Mouse (Mus musculus): ENCODE measurements around the gene Gm49337. TPM values are rescaled to one million over a fixed set of nuclear protein-coding genes. Genes with fewer than 3 reads are reported as not detected.
A peak's percentile ranks its signal among the peaks of the same experiment; 100 is the strongest.

Gm49337 gene
- polyA plus RNA-seq, 1 experiment from 2014 or later, result 0.13 TPM

DNA sequence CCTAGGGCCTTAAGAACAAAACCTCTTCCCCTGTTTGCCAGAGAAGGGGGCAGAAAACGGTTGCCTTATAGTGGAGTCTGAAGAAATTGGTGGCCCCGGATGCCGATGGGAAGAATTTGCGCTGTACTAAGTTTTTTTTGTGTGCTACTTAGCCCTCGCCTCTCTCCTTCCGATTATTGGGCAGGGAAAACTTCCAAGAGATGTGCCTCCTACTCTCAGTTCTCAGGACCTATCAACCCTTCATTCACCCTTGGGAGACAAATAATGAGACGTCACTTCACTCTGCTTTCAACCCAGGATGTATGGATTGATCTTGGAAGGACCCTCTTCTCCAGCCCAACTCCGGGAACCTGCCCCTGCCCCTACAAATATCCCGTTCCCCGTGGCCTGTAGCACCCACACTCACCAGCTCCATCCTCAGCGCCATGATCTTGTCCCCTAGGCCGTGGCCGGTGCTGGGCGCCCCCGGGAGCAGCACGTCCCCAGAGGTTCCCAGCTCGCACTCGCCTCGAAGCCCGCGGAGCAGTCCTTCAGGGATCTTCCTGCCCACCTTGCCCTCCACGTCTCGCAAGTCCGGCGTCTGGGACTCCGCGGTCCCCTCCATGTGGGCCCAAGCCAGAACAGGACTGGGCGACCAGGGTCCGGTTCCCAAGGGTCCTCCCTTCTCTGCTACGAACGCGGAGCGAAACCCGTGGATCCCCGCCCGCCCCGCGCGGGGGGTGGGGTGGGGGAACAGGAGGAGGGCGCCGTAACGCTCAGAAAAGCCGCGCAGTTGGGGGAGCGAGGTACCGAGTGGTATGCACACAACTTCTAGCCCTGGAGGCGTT, 29.1 kb upstream of the Gm49337 start:
- Histone ChIP-seq H3K27me3 (peaks cover 28% of the 10 kb centered on the region), H3K4me1 (peaks cover 21% of the 10 kb centered on the region), H3K4me2 (replicated peaks) (peak overlapping the region; percentile 95), H3K36me3 (no peaks in the 10 kb centered on the region), H3K27ac (replicated peaks) (no peak overlapping the region), H3K9ac (replicated peaks) (peak overlapping the region; percentile 76), H3K4me3 (peak overlapping the region; percentile 69), H3K9me3 (no peaks in the 10 kb centered on the region)
- ATAC-seq (ENCODE audit: low FRiP score, low read depth), result peak; percentile 49
- under 1% methylated on average over 47 of the region's 47 CpGs for WGBS

DNA sequence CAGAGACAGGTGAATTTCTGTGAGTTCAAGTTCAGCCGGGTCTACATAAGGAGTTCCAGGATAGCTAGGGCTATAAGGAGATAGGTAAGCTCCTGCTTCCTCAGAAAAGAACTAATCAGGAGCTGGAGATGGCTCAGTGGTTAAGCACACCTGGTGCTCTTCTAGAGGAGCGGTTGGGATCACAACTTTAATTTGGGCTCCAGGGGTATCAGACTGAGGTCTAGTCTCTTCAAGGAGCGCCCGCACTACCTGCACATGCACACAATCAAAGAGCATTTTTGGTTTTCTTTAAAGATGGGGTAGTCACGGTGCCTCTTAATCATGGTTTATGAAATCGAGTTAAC, 23.4 kb upstream of the Gm49337 start:
- Histone ChIP-seq H3K9ac (replicated peaks) (peak overlapping the region; percentile 91), H3K4me2 (replicated peaks) (peak overlapping the region; percentile 71), H3K27ac (replicated peaks) (peak overlapping the region; percentile 86), H3K4me1 (peaks cover 19% of the 10 kb centered on the region), H3K9me3 (no peaks in the 10 kb centered on the region), H3K36me3 (peaks cover 32% of the 10 kb centered on the region), H3K27me3 (0 out of 2 replicates have a peak, but pooled peaks cover 7% of the 10 kb centered on the region), H3K4me3 (peak overlapping the region; percentile 74)
- 17% methylated on average over 6 of the region's 6 CpGs for WGBS
- ATAC-seq (ENCODE audit: low FRiP score, low read depth), result no peak; the same call in 1 of the 2 replicates

DNA sequence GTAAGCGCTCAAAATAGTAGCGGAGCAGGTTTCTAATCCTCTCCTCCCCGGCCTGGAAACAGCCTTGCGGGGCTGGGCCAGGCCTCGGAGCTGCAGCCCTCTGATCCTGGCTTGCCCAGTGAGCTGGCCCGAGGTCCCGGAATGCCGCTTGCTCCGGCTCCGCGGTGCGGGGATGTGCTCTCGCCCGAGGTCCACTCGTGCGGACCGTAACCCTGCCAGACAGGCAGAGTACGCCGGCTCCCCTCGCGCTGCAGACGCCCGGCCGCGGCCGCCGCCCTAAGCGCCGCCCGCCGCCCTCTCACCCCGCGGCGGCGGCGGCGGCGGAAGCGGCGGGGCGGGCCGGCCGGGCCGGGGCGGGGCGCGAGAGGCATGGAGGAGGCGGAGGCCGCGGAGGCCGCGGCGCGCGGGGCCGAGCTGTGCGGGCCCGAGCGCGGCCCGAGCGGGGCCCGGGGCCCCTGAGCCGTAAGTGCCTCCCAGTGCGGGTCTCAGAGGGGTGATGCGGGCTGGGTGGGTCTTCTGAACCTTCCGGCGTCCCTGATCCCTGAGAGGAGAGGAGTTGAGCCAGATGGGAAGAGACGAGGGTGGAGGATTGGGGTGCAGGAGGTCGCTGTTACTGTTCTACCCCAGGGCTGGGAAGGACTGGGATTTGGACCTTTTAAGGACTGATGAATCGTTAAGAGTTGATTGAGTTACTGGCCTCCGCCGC, 22.9 kb upstream of the Gm49337 start:
- Histone ChIP-seq H3K4me3 (peak overlapping the region; percentile 74), H3K4me1 (peaks cover 16% of the 10 kb centered on the region), H3K27ac (replicated peaks) (peak overlapping the region; percentile 86), H3K9me3 (no peaks in the 10 kb centered on the region), H3K27me3 (0 out of 2 replicates have a peak, but pooled peaks cover 2% of the 10 kb centered on the region), H3K4me2 (replicated peaks) (peak overlapping the region; percentile 71), H3K9ac (replicated peaks) (peak overlapping the region; percentile 91), H3K36me3 (peaks cover 38% of the 10 kb centered on the region)
- under 1% methylated on average over 57 of the region's 73 CpGs for WGBS
- peak; percentile 94 for ATAC-seq (ENCODE audit: low FRiP score, low read depth)

DNA sequence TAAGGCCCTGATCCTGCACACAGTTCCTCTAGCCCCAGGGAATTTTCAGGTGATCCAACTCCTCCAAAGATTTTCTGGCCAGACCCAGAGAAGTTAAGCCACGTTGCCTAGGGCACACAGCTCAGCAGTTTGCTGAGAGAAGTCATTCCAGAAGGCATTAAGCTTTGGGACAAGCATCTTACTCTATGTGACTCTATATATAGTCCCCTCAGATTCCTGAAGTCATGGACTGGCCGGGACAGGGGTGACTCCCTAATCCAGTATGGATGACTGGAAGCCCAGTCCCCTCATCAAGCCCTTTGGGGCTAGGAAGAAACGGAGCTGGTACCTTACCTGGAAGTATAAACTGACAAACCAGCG, 22.3 kb upstream of the Gm49337 start:
- WGBS, result 22% methylated on average over 4 of the region's 4 CpGs
- Histone ChIP-seq H3K4me1 (peaks cover 16% of the 10 kb centered on the region), H3K36me3 (peaks cover 43% of the 10 kb centered on the region), H3K4me3 (peak overlapping the region; percentile 74), H3K9ac (replicated peaks) (peak overlapping the region; percentile 91), H3K27me3 (no peaks in the 10 kb centered on the region), H3K4me2 (replicated peaks) (peak overlapping the region; percentile 71), H3K27ac (replicated peaks) (peak overlapping the region; percentile 76; the same call in 1 of the 2 replicates), H3K9me3 (no peaks in the 10 kb centered on the region)
- ATAC-seq (ENCODE audit: low FRiP score, low read depth), result peak; percentile 44

DNA sequence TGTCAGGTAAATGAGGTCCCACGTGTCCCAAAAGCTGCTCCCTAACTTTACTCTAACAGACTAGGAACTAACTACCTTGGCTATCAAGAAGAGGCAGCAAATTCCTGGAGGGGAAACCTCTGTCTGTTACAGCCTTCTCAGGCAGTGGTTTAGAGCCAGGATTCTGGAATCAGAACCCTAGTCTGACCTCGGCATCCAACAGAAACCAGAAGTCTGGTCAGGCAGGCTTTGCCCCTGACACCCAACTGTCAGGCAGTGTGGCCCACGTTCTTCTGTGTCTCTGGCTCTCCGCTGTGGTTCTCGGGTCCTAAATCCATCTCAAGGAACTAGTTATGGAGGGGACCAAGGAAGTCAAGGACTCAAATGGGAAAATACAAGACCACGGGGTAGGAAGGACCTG, 21.9 kb upstream of the Gm49337 start, which contains the start of gene Lurap1:
Lurap1 (minus strand) TSS at position 101 of the 400 bp plus-strand sequence.
- H3K4me1 ChIP-seq, result peaks cover 16% of the 10 kb centered on the region
- 76% methylated on average over 6 of the region's 6 CpGs for WGBS
- no peaks in the 10 kb centered on the region for H3K27me3 ChIP-seq
- peak within 1 kb of the TSS; percentile 71 for H3K4me2 ChIP-seq (replicated peaks)
- ATAC-seq (ENCODE audit: low FRiP score, low read depth), result no peak
- H3K36me3 ChIP-seq, result peaks cover 47% of the 10 kb centered on the region
- H3K4me3 ChIP-seq, result peak within 1 kb of the TSS; percentile 74
- no peaks in the 10 kb centered on the region for H3K9me3 ChIP-seq
- H3K9ac ChIP-seq (replicated peaks), result peak within 1 kb of the TSS; percentile 91
- peak within 1 kb of the TSS; percentile 86 for H3K27ac ChIP-seq (replicated peaks)

DNA sequence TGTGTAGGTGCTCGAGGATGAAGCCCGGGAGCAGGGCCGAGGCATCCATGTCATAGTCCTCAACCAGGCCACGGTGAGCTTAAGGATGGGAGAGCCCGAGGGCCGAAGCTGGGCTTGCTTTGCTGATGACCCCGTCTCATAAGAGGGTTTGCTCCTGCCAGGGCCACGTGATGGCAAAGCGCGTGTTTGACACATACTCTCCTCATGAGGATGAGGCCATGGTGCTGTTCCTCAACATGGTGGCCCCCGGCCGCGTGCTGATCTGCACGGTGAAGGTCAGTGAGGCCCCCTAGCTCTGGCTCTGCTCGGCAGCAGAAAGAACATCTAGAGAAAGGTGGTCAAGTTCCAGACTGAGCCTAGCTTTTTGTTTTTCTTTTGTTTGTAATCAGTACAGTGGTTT, 20.5 kb upstream of the Gm49337 start:
- no peak for ATAC-seq (ENCODE audit: low FRiP score, low read depth)
- no peaks in the 10 kb centered on the region for H3K9me3 ChIP-seq
- WGBS, result 94% methylated on average over 15 of the region's 15 CpGs
- peaks cover 16% of the 10 kb centered on the region for H3K4me1 ChIP-seq
- H3K9ac ChIP-seq (replicated peaks), result no peak overlapping the region
- H3K27ac ChIP-seq (replicated peaks), result no peak overlapping the region
- no peak overlapping the region for H3K4me3 ChIP-seq
- H3K36me3 ChIP-seq, result peaks cover 61% of the 10 kb centered on the region
- H3K27me3 ChIP-seq, result no peaks in the 10 kb centered on the region
- H3K4me2 ChIP-seq (replicated peaks), result no peak overlapping the region

DNA sequence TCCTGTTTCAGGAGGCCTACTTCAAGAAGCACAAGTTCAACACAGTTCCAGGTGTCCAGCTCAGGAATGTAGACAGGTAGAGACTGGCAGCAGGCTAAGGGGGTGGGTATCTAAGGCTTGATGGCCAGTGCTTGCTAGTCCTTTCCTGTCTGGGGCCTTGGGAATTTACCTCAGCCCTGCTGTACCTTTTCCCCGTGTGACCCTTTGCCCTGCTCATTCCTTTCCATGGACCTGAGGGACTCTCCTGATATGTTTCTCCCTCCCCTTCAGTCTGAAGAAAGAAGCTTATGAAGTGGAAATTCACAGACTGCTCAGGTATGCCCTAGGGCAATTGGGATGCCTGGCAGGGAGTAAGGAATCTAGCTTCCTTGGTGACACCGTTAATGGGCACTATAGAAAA, 15.3 kb upstream of the Gm49337 start:
- 93% methylated on average over 2 of the region's 2 CpGs for WGBS
- Histone ChIP-seq H3K27me3 (no peaks in the 10 kb centered on the region), H3K4me3 (no peak overlapping the region), H3K36me3 (peaks cover 77% of the 10 kb centered on the region), H3K9ac (replicated peaks) (no peak overlapping the region), H3K4me2 (replicated peaks) (no peak overlapping the region), H3K9me3 (no peaks in the 10 kb centered on the region), H3K4me1 (no peaks in the 10 kb centered on the region), H3K27ac (replicated peaks) (no peak overlapping the region)
- ATAC-seq (ENCODE audit: low FRiP score, low read depth), result no peak

DNA sequence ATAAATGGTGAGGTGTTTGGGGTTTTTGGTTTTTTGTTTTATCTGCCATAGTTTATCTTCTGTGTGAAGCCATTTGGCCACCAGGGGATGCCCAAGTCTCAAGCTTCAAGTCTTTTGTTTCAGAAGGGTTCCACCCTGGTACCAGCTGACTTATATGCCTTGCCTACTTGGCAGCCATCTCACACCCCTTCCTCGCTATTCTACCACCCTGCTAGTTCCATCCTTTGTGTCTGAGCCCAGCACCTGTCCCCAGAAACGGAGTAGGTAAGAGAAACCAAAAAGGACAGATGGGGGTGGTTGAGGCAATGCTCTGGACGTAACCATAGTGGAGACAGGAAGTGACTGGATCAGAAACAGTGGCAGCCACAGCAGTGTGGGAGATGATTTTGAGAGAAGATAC, 13.3 kb upstream of the Gm49337 start:
- no peak overlapping the region for H3K4me3 ChIP-seq
- 74% methylated on average over 3 of the region's 3 CpGs for WGBS
- H3K36me3 ChIP-seq, result peaks cover 57% of the 10 kb centered on the region
- no peaks in the 10 kb centered on the region for H3K9me3 ChIP-seq
- H3K27me3 ChIP-seq, result no peaks in the 10 kb centered on the region
- no peak for ATAC-seq (ENCODE audit: low FRiP score, low read depth)
- H3K9ac ChIP-seq (replicated peaks), result no peak overlapping the region
- no peaks in the 10 kb centered on the region for H3K4me1 ChIP-seq
- H3K27ac ChIP-seq (replicated peaks), result no peak overlapping the region
- no peak overlapping the region for H3K4me2 ChIP-seq (replicated peaks)

DNA sequence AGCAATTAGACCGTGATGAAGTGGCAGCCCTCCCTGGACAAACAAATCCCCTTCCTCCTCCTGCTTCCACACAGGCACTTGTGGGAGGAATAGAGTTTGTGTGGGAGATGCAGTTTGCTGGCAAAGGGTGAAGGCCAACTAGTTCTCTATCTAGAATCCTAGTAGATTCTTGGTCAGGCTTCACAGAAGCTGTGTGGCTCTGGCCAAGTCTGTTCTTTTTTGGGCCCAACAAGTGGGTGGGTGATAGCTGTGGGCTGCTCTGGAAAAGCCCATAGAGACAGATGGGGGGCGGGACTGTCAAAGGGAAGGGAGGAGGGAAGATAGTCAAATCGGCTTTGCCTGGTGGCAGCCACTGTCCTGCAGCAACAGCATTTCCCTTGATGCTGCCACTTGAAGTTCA, 12.4 kb upstream of the Gm49337 start:
- H3K36me3 ChIP-seq, result peaks cover 49% of the 10 kb centered on the region
- H3K4me3 ChIP-seq, result no peak overlapping the region
- H3K27me3 ChIP-seq, result no peaks in the 10 kb centered on the region
- no peak overlapping the region for H3K9ac ChIP-seq (replicated peaks)
- no peak for ATAC-seq (ENCODE audit: low FRiP score, low read depth)
- H3K27ac ChIP-seq (replicated peaks), result no peak overlapping the region
- WGBS, result 87% methylated on average over 3 of the region's 3 CpGs
- H3K9me3 ChIP-seq, result no peaks in the 10 kb centered on the region
- no peaks in the 10 kb centered on the region for H3K4me1 ChIP-seq
- no peak overlapping the region for H3K4me2 ChIP-seq (replicated peaks)

DNA sequence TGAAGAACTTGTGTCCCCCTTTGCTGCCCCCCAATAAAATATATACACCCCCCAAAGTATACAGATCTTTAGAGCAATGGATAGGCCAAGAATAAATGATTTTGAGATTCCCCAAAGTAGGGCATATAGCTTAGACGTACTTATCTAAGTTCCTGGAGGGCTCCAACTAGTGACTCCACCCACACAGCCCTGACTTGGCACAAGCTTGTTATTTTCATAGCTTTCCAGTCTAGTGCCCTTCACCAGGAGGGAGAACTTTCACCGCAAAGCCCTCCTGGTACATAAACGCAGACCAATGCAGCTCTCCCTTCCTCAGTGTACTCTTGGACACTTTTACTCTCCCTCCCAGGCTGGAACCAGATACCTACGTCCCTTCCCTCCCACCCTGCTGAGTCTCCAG, 11.0 kb upstream of the Gm49337 start:
- 89% methylated on average over 4 of the region's 4 CpGs for WGBS
- H3K9ac ChIP-seq (replicated peaks), result no peak overlapping the region
- no peak overlapping the region for H3K4me2 ChIP-seq (replicated peaks)
- no peaks in the 10 kb centered on the region for H3K4me1 ChIP-seq
- H3K27me3 ChIP-seq, result no peaks in the 10 kb centered on the region
- no peak overlapping the region for H3K4me3 ChIP-seq
- no peak overlapping the region for H3K27ac ChIP-seq (replicated peaks)
- no peak for ATAC-seq (ENCODE audit: low FRiP score, low read depth)
- peaks cover 35% of the 10 kb centered on the region for H3K36me3 ChIP-seq
- H3K9me3 ChIP-seq, result no peaks in the 10 kb centered on the region

DNA sequence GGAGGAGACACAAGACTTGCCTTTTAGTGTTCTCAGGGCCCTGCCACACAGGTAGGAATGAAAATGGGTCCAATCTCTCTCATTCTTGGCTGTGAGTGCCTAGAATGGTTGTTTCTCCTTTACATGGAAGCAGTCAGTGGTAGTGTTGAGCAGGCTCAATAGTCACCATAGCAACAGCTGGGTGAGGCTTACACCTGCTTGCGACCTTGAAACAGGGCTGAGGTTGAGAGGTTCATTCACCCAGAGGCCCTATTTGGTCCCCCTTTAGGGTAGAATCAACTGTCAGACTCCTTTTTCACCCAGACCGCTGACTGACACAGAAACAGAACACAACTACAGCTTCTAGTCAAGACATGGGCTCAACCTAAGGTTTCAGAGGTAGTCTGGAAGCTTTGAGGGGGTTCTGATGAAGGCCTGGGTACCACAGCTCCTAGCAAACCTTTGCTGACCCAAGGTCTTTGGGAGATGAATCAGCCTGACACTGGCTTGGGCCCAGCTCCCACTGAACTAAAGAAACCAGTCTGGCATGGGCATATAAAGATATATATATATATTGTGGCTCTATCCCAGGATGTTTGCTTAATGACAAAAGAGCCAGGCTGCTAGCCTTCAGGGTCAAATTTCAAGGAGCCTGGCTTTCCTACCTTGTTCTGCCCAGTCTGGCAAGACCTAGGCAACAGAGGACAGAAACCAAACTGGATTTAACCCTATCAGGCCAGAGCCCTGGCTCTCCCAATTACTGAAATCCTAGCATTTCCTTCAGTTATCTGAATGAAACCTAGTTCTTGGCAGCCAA, 8.2 kb upstream of the Gm49337 start:
- Histone ChIP-seq H3K27ac (replicated peaks) (no peak overlapping the region), H3K4me1 (no peaks in the 10 kb centered on the region), H3K4me3 (no peak overlapping the region), H3K9me3 (no peaks in the 10 kb centered on the region), H3K36me3 (peaks cover 7% of the 10 kb centered on the region; the same call in 1 of the 2 replicates), H3K4me2 (replicated peaks) (no peak overlapping the region), H3K27me3 (no peaks in the 10 kb centered on the region), H3K9ac (replicated peaks) (no peak overlapping the region)
- no peak for ATAC-seq (ENCODE audit: low FRiP score, low read depth)
- WGBS, result 74% methylated on average over 2 of the region's 2 CpGs
